Mouse (Mus musculus) lung, embryonic 16.5 days (tissue): ENCODE measurements at regions not wholly inside any gene's neighbourhood (a gene's known extent, or its start where the extent isn't known, plus 50 kb on each side); places are given as distances from the start of the nearest gene placed in this dataset.

Source experiments
- ATAC-seq: fragments of 200-750 bp; cut with Nextera tagmentation; 2 replicates; pipeline ENCODE4 v1.8.0; 2017; ENCODE audit warnings: low read depth, mild to moderate bottlenecking, moderate library complexity
- H3K27ac ChIP-seq: fragments of 300-500 bp; sonication (generic); 2 replicates; pipeline ENCODE4 v1.5.1; 2014; ENCODE audit warnings: mild to moderate bottlenecking, control low read depth, low read length
- H3K27me3 ChIP-seq: fragments of 300-500 bp; sonication (generic); 2 replicates; pipeline ENCODE4 v1.6.1; 2014; ENCODE audit warnings: low read depth, low read length, mixed read lengths; ENCODE audit not compliant: control insufficient read depth, insufficient read depth
- H3K36me3 ChIP-seq: fragments of 300-500 bp; sonication (generic); 2 replicates; pipeline ENCODE4 v1.6.1; 2014; ENCODE audit warnings: low read length; ENCODE audit not compliant: control insufficient read depth, insufficient read depth
- H3K4me1 ChIP-seq: fragments of 300-500 bp; sonication (generic); replicated peaks from 2 replicates; pipeline ENCODE4 v1.6.1; 2014; ENCODE audit warnings: low read length, mixed read lengths; ENCODE audit not compliant: control insufficient read depth, insufficient read depth
- H3K4me2 ChIP-seq: fragments of 300-500 bp; sonication (generic); 2 replicates; pipeline ENCODE4 v1.6.1; 2014; ENCODE audit warnings: low read depth, low read length, control low read depth
- H3K4me3 ChIP-seq: fragments of 300-500 bp; sonication (generic); 2 replicates; pipeline ENCODE4 v1.5.1; 2014; ENCODE audit warnings: mild to moderate bottlenecking, low read length, control low read depth
- H3K9ac ChIP-seq: fragments of 300-500 bp; sonication (generic); 2 replicates; pipeline ENCODE4 v1.6.1; 2014; ENCODE audit warnings: low read length, control low read depth
- H3K9me3 ChIP-seq: fragments of 300-500 bp; sonication (generic); 2 replicates; pipeline ENCODE4 v1.6.1; 2016; ENCODE audit warnings: low read length; ENCODE audit not compliant: control insufficient read depth
- WGBS: fragments of 180-500 bp; shearing (Covaris S2); extraction: QIAGEN DNeasy Blood & Tissue Kit; methylation state at CpG from one replicate; pipeline ENCODE4 v1.1.7; 2014; 5-methylcytosine and 5-hydroxymethylcytosine counted together

- Histone ChIP-seq H3K36me3 (no peaks in the 10 kb centered on the region), H3K4me3 (no peak overlapping the region), H3K4me1 (no peaks in the 10 kb centered on the region), H3K27ac (no peak overlapping the region), H3K9ac (no peak overlapping the region), H3K27me3 (no peaks in the 10 kb centered on the region), H3K9me3 (no peaks in the 10 kb centered on the region), H3K4me2 (no peak overlapping the region)
- WGBS: 62% methylated on average over 6 of the region's 6 CpGs
- peak; percentile 56; the same call in 1 of the 2 replicates for ATAC-seq
These were observed 81.9 kb upstream of the Rgs2 start for GRCm38 (mm10) chr1:144085530-144086520.

GRCm38 (mm10) chr1:144078972-144079371 lies 75.0 kb upstream of the Rgs2 start:
- WGBS: 86% methylated on average over 3 of the region's 3 CpGs
- H3K4me1 ChIP-seq: no peaks in the 10 kb centered on the region
- H3K27ac ChIP-seq: no peak overlapping the region
- H3K9ac ChIP-seq: no peak overlapping the region
- no peaks in the 10 kb centered on the region for H3K27me3 ChIP-seq
- no peak for ATAC-seq
- H3K36me3 ChIP-seq: no peaks in the 10 kb centered on the region
- no peaks in the 10 kb centered on the region for H3K9me3 ChIP-seq
- H3K4me3 ChIP-seq: no peak overlapping the region
- H3K4me2 ChIP-seq: no peak overlapping the region

GRCm38 (mm10) chr1:144078446-144078845 lies 74.5 kb upstream of the Rgs2 start:
- Histone ChIP-seq H3K4me2 (no peak overlapping the region), H3K36me3 (no peaks in the 10 kb centered on the region), H3K9ac (no peak overlapping the region), H3K4me3 (no peak overlapping the region), H3K4me1 (no peaks in the 10 kb centered on the region), H3K9me3 (no peaks in the 10 kb centered on the region), H3K27ac (no peak overlapping the region), H3K27me3 (no peaks in the 10 kb centered on the region)
- no peak for ATAC-seq
- WGBS: 66% methylated on average over 1 of the region's 1 CpGs

- Histone ChIP-seq H3K36me3 (no peaks in the 10 kb centered on the region), H3K4me3 (no peak overlapping the region), H3K4me1 (no peaks in the 10 kb centered on the region), H3K9me3 (no peaks in the 10 kb centered on the region), H3K27ac (no peak overlapping the region), H3K4me2 (no peak overlapping the region), H3K27me3 (no peaks in the 10 kb centered on the region), H3K9ac (no peak overlapping the region)
- 62% methylated on average over 4 of the region's 4 CpGs for WGBS
- no peak for ATAC-seq
These were observed 72.0 kb upstream of the Rgs2 start for GRCm38 (mm10) chr1:144075991-144076390.

GRCm38 (mm10) chr1:144061283-144061682 lies 57.3 kb upstream of the Rgs2 start:
- no peak overlapping the region for H3K27ac ChIP-seq
- H3K4me3 ChIP-seq: no peak overlapping the region
- H3K4me2 ChIP-seq: no peak overlapping the region
- peak; percentile 86 for ATAC-seq
- no peaks in the 10 kb centered on the region for H3K36me3 ChIP-seq
- WGBS: 44% methylated on average over 3 of the region's 3 CpGs
- H3K9ac ChIP-seq: no peak overlapping the region
- no peaks in the 10 kb centered on the region for H3K27me3 ChIP-seq
- no peaks in the 10 kb centered on the region for H3K9me3 ChIP-seq
- H3K4me1 ChIP-seq: no peaks in the 10 kb centered on the region

GRCm38 (mm10) chr1:144055476-144056213 lies 51.7 kb upstream of the Rgs2 start:
- no peak overlapping the region for H3K9ac ChIP-seq
- 58% methylated on average over 13 of the region's 13 CpGs for WGBS
- no peaks in the 10 kb centered on the region for H3K4me1 ChIP-seq
- H3K36me3 ChIP-seq: no peaks in the 10 kb centered on the region
- no peak for ATAC-seq
- no peaks in the 10 kb centered on the region for H3K9me3 ChIP-seq
- H3K27me3 ChIP-seq: no peaks in the 10 kb centered on the region
- H3K4me2 ChIP-seq: no peak overlapping the region
- no peak overlapping the region for H3K4me3 ChIP-seq
- H3K27ac ChIP-seq: no peak overlapping the region
